Mouse (Mus musculus) cortical plate, adult 2 months (tissue): Measurements from ENCODE around the gene Med13.

Source experiments
- CTCF ChIP-seq: fragments of 200-500 bp; IDR thresholded peaks from 2 replicates; pipeline ENCODE4 v1.5.1; 2011; ENCODE audit warnings: mild to moderate bottlenecking, control low read depth, low read length; ENCODE audit not compliant: insufficient read depth; ENCODE audit errors: extremely low read depth
- POLR2A ChIP-seq: fragments of 200-500 bp; IDR thresholded peaks from 2 replicates; pipeline ENCODE4 v1.6.1; 2011; ENCODE audit warnings: mild to moderate bottlenecking, low read length, control low read depth; ENCODE audit not compliant: insufficient read depth; ENCODE audit errors: extremely low read depth

DNA sequence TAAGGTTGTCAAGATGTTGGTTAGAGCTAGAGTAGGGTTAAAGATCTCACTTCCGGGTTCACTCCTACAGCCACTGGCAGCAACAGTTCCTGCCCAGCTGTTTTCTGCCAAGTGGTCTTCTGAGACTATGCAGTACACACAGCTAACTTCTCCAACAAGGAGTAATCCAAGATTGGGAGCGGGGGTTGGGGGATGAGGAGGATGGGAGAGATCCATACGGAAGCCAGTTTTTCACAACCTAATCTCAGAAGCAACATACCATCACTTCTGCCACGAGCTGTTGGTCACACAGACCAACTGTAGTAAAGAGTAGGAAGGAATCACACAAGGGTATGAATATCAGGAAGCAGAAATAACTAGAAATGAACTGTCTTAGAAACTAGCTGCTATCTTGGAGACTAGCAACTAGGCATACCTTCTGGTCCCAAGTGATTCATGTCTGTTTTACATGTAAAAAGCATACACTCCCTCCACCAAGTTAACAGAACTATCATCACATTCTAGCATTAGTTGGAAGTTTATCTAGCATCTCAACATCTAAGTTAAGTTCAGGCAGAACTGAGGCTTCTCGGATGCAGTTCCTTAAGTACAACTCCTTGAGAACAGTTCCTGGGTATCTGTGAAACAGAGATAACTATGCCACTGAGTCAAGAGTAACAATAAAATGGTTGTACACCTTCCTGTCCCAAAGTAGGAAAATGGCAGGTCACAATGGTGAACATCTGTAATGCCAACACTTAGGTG lies 7.5 kb upstream of the Med13 start:
- TF ChIP-seq CTCF (no peak), POLR2A (no peak)
